Mouse (Mus musculus): ENCODE measurements around the gene Gpr37l1.

Gpr37l1 gene

GRCm38 (mm10) chr1:135147702-135148058, 19.8 kb downstream of the Gpr37l1 start:
- no peak for DNase-seq (ENCODE audit: low read depth)

- peak; percentile 74 for DNase-seq (ENCODE audit: low read depth)
These were observed 20.4 kb downstream of the Gpr37l1 start for GRCm38 (mm10) chr1:135146946-135147701.

- no peak for DNase-seq (ENCODE audit: low read depth)
These were observed 21.2 kb downstream of the Gpr37l1 start, which contains the start of gene Arl8a for GRCm38 (mm10) chr1:135146077-135146945. Gene Arl8a (plus strand): TSS chr1:135146824.

- DNase-seq (ENCODE audit: low read depth), result no peak
These were observed 23.5 kb downstream of the Gpr37l1 start for GRCm38 (mm10) chr1:135143940-135144339.

- DNase-seq (ENCODE audit: low read depth), result no peak
These were observed 25.0 kb downstream of the Gpr37l1 start for GRCm38 (mm10) chr1:135142452-135142851.

- no peak for DNase-seq (ENCODE audit: low read depth)
These were observed 27.6 kb downstream of the Gpr37l1 start for GRCm38 (mm10) chr1:135139906-135140305.

- peak; percentile 85 for DNase-seq (ENCODE audit: low read depth)
These were observed 31.0 kb downstream of the Gpr37l1 start for GRCm38 (mm10) chr1:135136500-135136899.

- DNase-seq (ENCODE audit: low read depth), result no peak
These were observed 32.2 kb downstream of the Gpr37l1 start for GRCm38 (mm10) chr1:135135111-135135787.

- DNase-seq (ENCODE audit: low read depth), result no peak
These were observed 33.6 kb downstream of the Gpr37l1 start for GRCm38 (mm10) chr1:135133678-135134435.

- DNase-seq (ENCODE audit: low read depth), result no peak
These were observed 34.5 kb downstream of the Gpr37l1 start for GRCm38 (mm10) chr1:135132893-135133369.

GRCm38 (mm10) chr1:135132473-135132872, 35.0 kb downstream of the Gpr37l1 start, which contains the start of gene Ptpn7:
Gene Ptpn7 (plus strand): TSS chr1:135132700.
- peak; percentile 91 for DNase-seq (ENCODE audit: low read depth)

- DNase-seq (ENCODE audit: low read depth), result no peak
These were observed 35.9 kb downstream of the Gpr37l1 start for GRCm38 (mm10) chr1:135131560-135131959.

GRCm38 (mm10) chr1:135131034-135131433, 36.4 kb downstream of the Gpr37l1 start:
- no peak for DNase-seq (ENCODE audit: low read depth)

- DNase-seq (ENCODE audit: low read depth), result no peak
These were observed 37.0 kb downstream of the Gpr37l1 start for GRCm38 (mm10) chr1:135130376-135131018.

- DNase-seq (ENCODE audit: low read depth), result no peak
These were observed 37.8 kb downstream of the Gpr37l1 start for GRCm38 (mm10) chr1:135129543-135130183.

- DNase-seq (ENCODE audit: low read depth), result no peak
These were observed 38.5 kb downstream of the Gpr37l1 start for GRCm38 (mm10) chr1:135128986-135129385.

GRCm38 (mm10) chr1:135128011-135128441, 39.5 kb downstream of the Gpr37l1 start:
- no peak for DNase-seq (ENCODE audit: low read depth)

GRCm38 (mm10) chr1:135126443-135127027, 40.9 kb downstream of the Gpr37l1 start:
- no peak for DNase-seq (ENCODE audit: low read depth)

- DNase-seq (ENCODE audit: low read depth), result no peak
These were observed 41.5 kb downstream of the Gpr37l1 start for GRCm38 (mm10) chr1:135125990-135126389.
